Mouse (Mus musculus): ENCODE results near the gene Lrrn4. TPM values are rescaled to one million over a fixed set of nuclear protein-coding genes. Genes with fewer than 3 reads are reported as not detected.
A peak's percentile ranks its signal among the peaks of the same experiment; 100 is the strongest.

The Lrrn4 gene
- polyA plus RNA-seq (2015; fragmentation: Nextera tagmentation; extraction: Ambion mirVana) = 0.45 and 0.54 TPM in 2 replicates

- WGBS = 19% methylated on average over 12 of the region's 12 CpGs
- no peak for TF ChIP-seq CTCF (IDR thresholded peaks at IDR 0.05; ENCODE audit: low read depth)
Measured at GRCm38 (mm10) chr2:132880844-132881645, at the start of gene Lrrn4. Lrrn4 (minus strand) TSS chr2:132880891.

DNA sequence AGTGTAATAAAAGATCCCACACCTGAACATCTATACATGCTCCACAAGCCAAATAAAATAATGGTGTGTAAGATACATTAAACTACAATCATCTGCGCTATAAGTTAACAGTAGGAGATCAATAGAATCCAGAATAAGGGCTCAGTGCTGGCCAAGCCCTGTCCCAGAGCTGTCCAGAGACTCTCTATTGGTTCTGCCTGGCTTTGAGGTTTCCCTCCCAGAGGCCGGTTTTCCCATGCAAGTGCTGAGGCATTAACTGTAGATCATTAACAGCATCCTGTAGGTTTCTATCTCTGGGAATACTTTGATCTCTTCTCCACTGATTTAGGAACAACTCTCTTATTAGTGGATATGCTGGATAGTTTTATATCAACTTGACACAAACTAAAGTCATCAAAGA is 48.3 kb upstream of the Lrrn4 start:
- Histone ChIP-seq H3K36me3 (ENCODE audit: insufficient read depth, low read length) (no peaks in the 10 kb centered on the region), H3K27me3 (ENCODE audit: insufficient read depth, low read length) (no peaks in the 10 kb centered on the region), H3K9me3 (replicated peaks; ENCODE audit: low read length) (no peaks in the 10 kb centered on the region), H3K27ac (no peak overlapping the region), H3K4me2 (ENCODE audit: low read length) (no peak overlapping the region), H3K4me3 (replicated peaks; ENCODE audit: low read depth, low read length) (no peak overlapping the region), H3K4me1 (replicated peaks; ENCODE audit: insufficient read depth, low read length) (no peaks in the 10 kb centered on the region), H3K9ac (ENCODE audit: low read depth, low read length) (no peak overlapping the region)
- no peak for TF ChIP-seq CTCF (IDR thresholded peaks at IDR 0.05; ENCODE audit: low read depth)
- DNase-seq (ENCODE audit: low spot score) (peak; percentile 11), ATAC-seq (replicated peaks; ENCODE audit: low FRiP score, low read depth) (peak; percentile 49; the same call in 1 of the 2 replicates)
- WGBS = 67% methylated on average over 2 of the region's 2 CpGs

More at GRCm38 (mm10) chr2:132880844-132881645, at the start of gene Lrrn4:
- H3K4me1 ChIP-seq (replicated peaks; ENCODE audit: insufficient read depth, low read length) = 0 out of 2 replicates have a peak, but pooled peaks cover 12% of the 10 kb centered on the region
- no peak within 1 kb of the TSS for H3K27ac ChIP-seq
- DNase-seq (ENCODE audit: low spot score) (peak; percentile 11), ATAC-seq (replicated peaks; ENCODE audit: low FRiP score, low read depth) (no peak)
- no peaks in the 10 kb centered on the region for H3K9me3 ChIP-seq (replicated peaks; ENCODE audit: low read length)
- H3K4me2 ChIP-seq (ENCODE audit: low read length) = peak within 1 kb of the TSS; percentile 90
- H3K9ac ChIP-seq (ENCODE audit: low read depth, low read length) = no peak within 1 kb of the TSS
- peak within 1 kb of the TSS; percentile 44 for H3K4me3 ChIP-seq (replicated peaks; ENCODE audit: low read depth, low read length)
- H3K27me3 ChIP-seq (ENCODE audit: insufficient read depth, low read length) = peaks cover 20% of the 10 kb centered on the region; the same call in 1 of the 2 replicates
- H3K36me3 ChIP-seq (ENCODE audit: insufficient read depth, low read length) = no peaks in the 10 kb centered on the region

DNA sequence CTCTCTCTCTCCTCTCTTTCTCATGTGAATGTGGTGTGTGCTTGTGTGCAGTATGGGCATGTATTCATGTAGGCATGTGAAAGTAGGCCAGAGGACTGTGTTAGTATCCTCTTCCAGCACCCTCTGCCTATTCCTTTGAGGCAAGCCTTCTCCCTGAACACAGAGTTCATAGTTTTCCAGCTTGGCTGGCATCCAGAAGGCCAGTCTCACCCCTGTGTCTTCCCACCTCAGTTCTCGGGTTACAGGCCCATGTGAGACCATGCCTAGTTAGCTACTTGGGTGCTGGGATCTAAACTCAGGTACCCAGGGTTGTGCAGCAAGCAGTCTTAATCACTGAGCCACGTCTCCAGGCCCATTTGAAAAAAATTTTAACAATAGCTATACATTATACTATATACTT is 47.2 kb upstream of the Lrrn4 start:
- Histone ChIP-seq H3K4me3 (replicated peaks; ENCODE audit: low read depth, low read length) (no peak overlapping the region), H3K9ac (ENCODE audit: low read depth, low read length) (no peak overlapping the region), H3K4me2 (ENCODE audit: low read length) (no peak overlapping the region), H3K9me3 (replicated peaks; ENCODE audit: low read length) (no peaks in the 10 kb centered on the region), H3K27me3 (ENCODE audit: insufficient read depth, low read length) (no peaks in the 10 kb centered on the region), H3K4me1 (replicated peaks; ENCODE audit: insufficient read depth, low read length) (no peaks in the 10 kb centered on the region), H3K27ac (no peak overlapping the region), H3K36me3 (ENCODE audit: insufficient read depth, low read length) (no peaks in the 10 kb centered on the region)
- no peak for TF ChIP-seq CTCF (IDR thresholded peaks at IDR 0.05; ENCODE audit: low read depth)
- ATAC-seq (replicated peaks; ENCODE audit: low FRiP score, low read depth) (no peak), DNase-seq (ENCODE audit: low spot score) (no peak)
- 43% methylated on average over 2 of the region's 2 CpGs for WGBS

GRCm38 (mm10) chr2:132927298-132927697 is 46.6 kb upstream of the Lrrn4 start:
- H3K9ac ChIP-seq (ENCODE audit: low read depth, low read length) = no peak overlapping the region
- DNase-seq (ENCODE audit: low spot score) (no peak), ATAC-seq (replicated peaks; ENCODE audit: low FRiP score, low read depth) (no peak)
- TF ChIP-seq CTCF (IDR thresholded peaks at IDR 0.05; ENCODE audit: low read depth) = no peak
- no peak overlapping the region for H3K4me2 ChIP-seq (ENCODE audit: low read length)
- H3K9me3 ChIP-seq (replicated peaks; ENCODE audit: low read length) = no peaks in the 10 kb centered on the region
- no peak overlapping the region for H3K4me3 ChIP-seq (replicated peaks; ENCODE audit: low read depth, low read length)
- 84% methylated on average over 2 of the region's 2 CpGs for WGBS
- H3K36me3 ChIP-seq (ENCODE audit: insufficient read depth, low read length) = no peaks in the 10 kb centered on the region
- H3K27ac ChIP-seq = no peak overlapping the region
- H3K4me1 ChIP-seq (replicated peaks; ENCODE audit: insufficient read depth, low read length) = no peaks in the 10 kb centered on the region
- no peaks in the 10 kb centered on the region for H3K27me3 ChIP-seq (ENCODE audit: insufficient read depth, low read length)

DNA sequence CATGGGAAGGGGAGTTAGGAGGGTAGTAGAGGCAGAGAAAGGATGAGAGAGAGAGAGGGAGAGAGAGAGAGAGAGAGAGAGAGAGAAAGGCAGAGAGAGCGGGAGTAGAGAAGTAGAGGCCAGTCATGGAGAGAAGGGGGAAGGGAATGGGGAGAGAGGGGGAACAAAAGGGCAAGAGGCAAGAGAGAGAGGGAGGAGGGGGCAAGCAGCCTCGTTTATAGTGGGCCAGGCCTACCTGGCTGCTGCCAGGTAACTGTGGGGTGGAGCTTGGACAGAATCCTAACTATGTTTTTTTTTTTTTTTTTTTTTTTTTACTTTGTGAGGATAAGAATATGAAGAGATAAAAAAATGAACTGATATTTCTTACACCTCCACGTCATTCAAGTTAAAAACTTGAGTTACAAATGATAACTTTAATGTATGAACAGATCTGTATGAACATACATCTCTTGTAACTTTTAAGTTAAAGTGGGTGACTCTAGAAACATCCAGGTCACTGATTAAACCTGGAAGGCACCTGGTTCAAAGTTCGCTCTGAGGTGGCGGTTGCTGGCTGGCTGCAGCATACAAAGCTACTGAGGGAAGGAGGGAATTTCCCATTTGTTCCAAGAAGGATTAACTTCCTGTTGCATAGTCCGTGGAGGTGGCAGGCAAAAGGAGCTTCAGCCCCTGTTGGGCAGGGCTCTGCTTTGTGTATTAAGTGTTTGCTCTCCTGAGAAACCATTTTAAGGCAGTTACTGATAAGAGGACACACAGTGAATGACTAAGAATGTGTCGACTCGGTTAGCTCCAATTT is 42.8 kb upstream of the Lrrn4 start:
- no peak overlapping the region for H3K9ac ChIP-seq (ENCODE audit: low read depth, low read length)
- WGBS = 45% methylated on average over 8 of the region's 8 CpGs
- no peak overlapping the region for H3K4me3 ChIP-seq (replicated peaks; ENCODE audit: low read depth, low read length)
- DNase-seq (ENCODE audit: low spot score) (peak; percentile 44), ATAC-seq (replicated peaks; ENCODE audit: low FRiP score, low read depth) (peak; percentile 84)
- TF ChIP-seq CTCF (IDR thresholded peaks at IDR 0.05; ENCODE audit: low read depth) = no peak
- no peaks in the 10 kb centered on the region for H3K36me3 ChIP-seq (ENCODE audit: insufficient read depth, low read length)
- H3K4me1 ChIP-seq (replicated peaks; ENCODE audit: insufficient read depth, low read length) = no peaks in the 10 kb centered on the region
- peak overlapping the region; percentile 77 for H3K27ac ChIP-seq
- no peak overlapping the region for H3K4me2 ChIP-seq (ENCODE audit: low read length)
- no peaks in the 10 kb centered on the region for H3K9me3 ChIP-seq (replicated peaks; ENCODE audit: low read length)
- H3K27me3 ChIP-seq (ENCODE audit: insufficient read depth, low read length) = no peaks in the 10 kb centered on the region

- Histone ChIP-seq H3K4me3 (replicated peaks; ENCODE audit: low read depth, low read length) (no peak overlapping the region), H3K27me3 (ENCODE audit: insufficient read depth, low read length) (no peaks in the 10 kb centered on the region), H3K9ac (ENCODE audit: low read depth, low read length) (no peak overlapping the region), H3K4me2 (ENCODE audit: low read length) (no peak overlapping the region), H3K9me3 (replicated peaks; ENCODE audit: low read length) (no peaks in the 10 kb centered on the region), H3K4me1 (replicated peaks; ENCODE audit: insufficient read depth, low read length) (no peaks in the 10 kb centered on the region), H3K36me3 (ENCODE audit: insufficient read depth, low read length) (no peaks in the 10 kb centered on the region), H3K27ac (peak overlapping the region; percentile 42; the same call in 1 of the 2 replicates)
- WGBS = 51% methylated on average over 9 of the region's 9 CpGs
- DNase-seq (ENCODE audit: low spot score) (no peak), ATAC-seq (replicated peaks; ENCODE audit: low FRiP score, low read depth) (no peak)
- no peak for TF ChIP-seq CTCF (IDR thresholded peaks at IDR 0.05; ENCODE audit: low read depth)
Measured at GRCm38 (mm10) chr2:132922076-132922873, 41.6 kb upstream of the Lrrn4 start.

All from kidney, postnatal 0 days (tissue).